Mouse (Mus musculus): Measurements from ENCODE around the gene Tmprss11a.
A peak's percentile ranks its signal among the peaks of the same experiment; 100 is the strongest.

The Tmprss11a gene

DNA sequence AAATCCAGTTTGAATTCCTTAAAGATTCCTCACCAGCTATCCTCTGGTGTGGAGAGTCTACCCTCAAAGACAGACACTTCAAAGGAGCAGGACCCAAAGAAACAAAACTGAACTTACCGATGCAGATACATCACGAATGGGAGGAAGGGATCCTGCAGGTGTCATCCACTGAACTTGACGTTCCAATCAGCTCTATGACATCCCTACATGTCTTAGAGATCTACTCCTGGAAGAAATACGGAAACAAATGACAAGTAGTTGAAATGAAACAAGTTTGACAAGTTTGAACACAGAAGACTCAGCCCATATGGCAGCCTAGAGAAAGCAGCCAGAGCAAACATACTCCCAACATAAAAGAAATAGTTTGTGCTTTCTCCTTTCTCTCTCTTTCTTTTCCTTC, at the start of gene Tmprss11a:
TSS of gene Tmprss11a (minus strand) at position 101 of the 400 bp plus-strand sequence.
- DNase-seq = no peak

GRCm38 (mm10) chr5:86518500-86518899, 49.7 kb upstream of the Tmprss11a start, which contains the start of gene Tmprss11g:
Gene Tmprss11g (minus strand): TSS chr5:86518600.
- DNase-seq = no peak

GRCm38 (mm10) chr5:86511538-86511937, 42.7 kb upstream of the Tmprss11a start:
- no peak for DNase-seq

GRCm38 (mm10) chr5:86493453-86493852, 24.7 kb upstream of the Tmprss11a start:
- DNase-seq = no peak

DNA sequence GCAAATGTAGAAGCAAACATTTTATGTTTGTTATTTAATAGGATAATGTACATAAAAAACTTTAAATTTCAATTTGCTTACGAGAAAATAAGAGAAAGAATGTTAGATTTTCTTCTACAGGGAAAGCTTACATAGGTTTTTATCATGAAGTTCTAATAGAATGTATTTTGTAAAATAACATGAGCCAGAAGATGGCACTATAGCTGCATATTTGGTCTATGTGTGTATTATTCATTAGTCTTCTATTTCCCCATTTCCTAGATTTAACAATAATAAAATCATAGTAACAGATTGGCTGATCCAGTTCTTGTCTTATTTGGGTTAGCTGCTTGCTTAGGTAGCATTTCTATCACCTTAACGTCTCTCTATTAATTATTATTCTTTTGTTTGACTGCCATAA, 13.8 kb upstream of the Tmprss11a start:
- no peak for DNase-seq

DNA sequence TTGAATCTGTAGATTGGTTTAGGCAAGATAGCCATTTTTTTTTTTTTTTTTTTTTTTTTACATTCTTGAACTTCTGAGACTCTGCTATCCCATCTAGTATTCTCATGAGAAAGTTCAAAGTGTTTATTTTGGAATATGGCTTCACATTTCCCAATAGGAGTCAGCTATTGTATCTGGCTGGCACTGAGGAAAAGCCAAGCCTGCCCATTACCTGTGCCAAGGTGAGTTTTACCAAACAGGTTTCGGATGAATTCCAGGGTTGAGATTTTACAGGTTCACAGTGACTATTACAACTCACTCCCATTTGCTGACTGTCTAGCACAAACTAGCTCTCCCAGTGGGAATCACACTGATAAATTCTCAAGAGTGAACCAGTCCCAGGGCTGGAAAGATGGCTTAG, 13.2 kb upstream of the Tmprss11a start:
- no peak for DNase-seq

GRCm38 (mm10) chr5:86473859-86474258, 5.1 kb upstream of the Tmprss11a start:
- DNase-seq = no peak

GRCm38 (mm10) chr5:86439306-86439705, 29.5 kb downstream of the Tmprss11a start:
- no peak for DNase-seq

DNA sequence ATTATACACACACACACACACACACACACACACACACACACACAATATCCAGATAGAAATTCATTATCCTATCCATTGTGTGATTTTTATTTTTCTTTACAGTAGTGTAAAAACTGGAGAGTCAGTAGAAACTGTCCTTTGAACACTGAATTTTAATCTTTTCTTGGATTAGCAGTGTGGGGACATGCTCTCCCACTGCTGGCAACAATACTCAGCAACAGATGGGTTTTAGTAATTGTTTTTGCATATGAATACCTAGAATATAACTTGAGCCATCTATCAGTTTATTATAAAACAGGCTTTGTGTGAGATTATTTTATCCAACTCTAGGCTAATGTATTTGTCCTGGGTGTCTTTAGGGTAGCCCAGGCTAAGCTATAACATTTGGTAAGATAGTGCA, 30.2 kb downstream of the Tmprss11a start:
- no peak for DNase-seq

DNA sequence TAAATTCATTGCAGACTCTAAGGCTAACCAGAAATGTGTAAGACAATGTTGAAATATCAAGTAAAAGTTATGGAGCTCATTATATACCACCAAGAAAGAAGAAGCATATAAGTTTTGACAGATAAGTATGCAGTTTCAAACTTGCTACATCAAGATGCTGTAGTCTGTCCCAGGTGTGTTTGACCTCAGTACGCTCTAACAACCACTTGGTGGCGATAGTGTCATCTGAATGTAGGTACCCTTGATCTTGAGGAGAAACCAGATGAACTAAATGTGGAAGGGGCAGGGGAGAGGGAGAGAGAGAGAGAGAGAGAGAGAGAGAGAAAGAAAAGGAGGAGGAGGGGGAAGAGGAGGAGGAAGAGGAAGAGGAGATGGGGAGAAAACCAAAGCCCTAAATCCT, 36.1 kb downstream of the Tmprss11a start:
- peak; percentile 3 to 21 for DNase-seq

- DNase-seq = no peak
These were observed 37.7 kb downstream of the Tmprss11a start for GRCm38 (mm10) chr5:86431096-86431495.

- DNase-seq = no peak
These were observed 47.3 kb downstream of the Tmprss11a start for GRCm38 (mm10) chr5:86421323-86422028.

DNA sequence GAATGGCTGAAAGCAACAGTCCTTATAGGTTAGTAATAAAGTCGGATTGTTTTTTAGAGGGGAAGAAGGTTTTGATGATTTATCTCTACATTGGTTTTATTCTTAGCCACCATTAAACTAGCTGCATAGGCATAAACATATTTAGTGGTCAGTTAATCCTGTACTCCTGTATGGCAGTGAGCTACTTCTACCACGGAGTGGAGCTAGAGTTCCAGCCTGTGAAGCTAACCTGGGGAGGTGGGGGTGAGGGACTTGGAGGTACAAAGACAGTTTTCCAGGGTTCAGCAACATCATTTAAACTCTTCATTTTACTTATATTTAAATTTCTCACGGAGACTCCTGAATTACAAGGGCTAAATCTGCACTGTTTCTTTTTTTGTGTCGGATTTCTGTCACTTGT, 49.3 kb downstream of the Tmprss11a start:
- DNase-seq = no peak

DNA sequence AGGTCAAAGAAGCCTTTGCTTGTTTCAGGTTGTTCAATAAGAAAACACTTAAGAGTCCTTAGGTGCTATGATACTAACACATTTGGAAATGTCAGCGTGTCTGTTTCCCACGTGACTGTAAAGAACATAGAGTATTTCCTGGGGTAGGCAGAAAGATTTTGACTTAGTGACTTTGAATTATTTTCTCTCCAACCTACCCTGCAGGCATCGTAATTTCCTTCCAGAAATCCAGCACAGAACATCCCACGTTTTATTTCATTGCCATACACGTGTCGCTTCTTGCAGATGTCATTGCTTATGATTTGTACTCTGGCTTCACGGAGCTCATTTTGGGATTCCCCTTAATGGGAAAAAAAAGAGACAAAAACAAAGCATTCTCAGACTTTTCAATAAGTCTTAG, 54.5 kb downstream of the Tmprss11a start:
- DNase-seq = no peak

- DNase-seq = peak; percentile 3 to 15
These were observed 58.0 kb downstream of the Tmprss11a start for GRCm38 (mm10) chr5:86410815-86411214.

DNA sequence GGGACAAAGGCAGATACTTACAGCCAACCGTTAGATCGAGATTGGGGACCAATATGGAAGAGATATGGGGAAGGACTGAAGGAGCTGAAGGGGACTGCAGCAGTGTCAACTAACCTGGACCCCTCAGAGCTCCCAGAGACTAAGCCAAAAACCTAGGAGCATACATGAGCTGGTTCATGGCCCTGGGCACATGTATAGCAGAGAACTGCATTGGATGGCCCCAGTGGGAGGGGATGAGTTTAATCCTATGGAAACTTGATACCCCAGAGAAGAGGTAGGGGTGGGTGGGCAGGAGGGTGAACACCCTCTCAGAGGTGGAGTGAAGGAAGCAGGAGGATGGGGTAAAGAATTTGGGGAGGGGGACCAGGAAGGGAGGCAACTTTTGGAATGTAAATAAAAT, 60.8 kb downstream of the Tmprss11a start:
- DNase-seq = no peak

DNA sequence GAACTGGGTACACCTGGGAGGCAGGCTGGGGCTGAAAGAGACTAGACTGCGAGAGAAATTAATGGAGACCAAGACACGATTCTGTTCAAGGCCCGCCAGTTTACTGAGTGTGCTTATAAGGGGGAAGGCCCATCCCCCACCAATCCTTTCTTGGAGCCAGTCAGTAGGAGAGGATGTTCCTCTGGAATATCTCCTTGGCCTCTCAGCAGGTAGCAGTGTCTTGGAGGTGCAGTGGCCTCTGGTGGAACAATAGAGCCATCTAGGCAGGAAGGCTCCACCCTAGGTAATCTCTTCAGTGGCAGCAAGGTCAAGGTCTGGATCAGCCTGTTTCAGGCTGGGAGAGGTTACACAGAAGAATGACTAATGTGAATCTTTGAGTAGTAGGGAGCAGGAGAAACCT, 61.6 kb downstream of the Tmprss11a start:
- DNase-seq = no peak

DNA sequence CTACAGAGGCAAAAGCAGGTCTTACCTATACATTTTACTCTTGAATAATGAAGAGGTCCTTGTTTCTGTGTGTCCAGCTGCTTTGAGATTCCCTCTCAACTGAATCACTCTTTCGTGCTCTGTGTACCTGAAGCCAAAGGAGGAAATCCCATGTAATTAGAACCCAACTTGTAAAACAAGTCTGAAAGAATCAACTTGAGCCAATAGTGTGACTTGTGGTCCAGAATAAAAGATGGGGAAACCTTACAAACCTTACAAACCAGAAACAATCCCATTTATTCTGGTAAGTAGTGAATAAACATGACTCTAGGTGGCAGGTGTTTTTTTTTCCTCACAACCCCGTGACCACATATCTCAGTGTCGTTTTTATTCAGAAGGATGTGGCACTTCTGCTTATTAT, 95.5 kb downstream of the Tmprss11a start, which contains the start of gene Tmprss11d:
TSS of gene Tmprss11d (minus strand) at position 101 of the 400 bp plus-strand sequence.
- DNase-seq = no peak
